Mouse (Mus musculus): ENCODE results near the gene Trpm1. TPM values are rescaled to one million over a fixed set of nuclear protein-coding genes. Genes with fewer than 3 reads are reported as not detected.

The Trpm1 gene
- total and polyA plus RNA-seq, 2 experiments from 2014 or later, result 0.45 TPM; not detected in 1

DNA sequence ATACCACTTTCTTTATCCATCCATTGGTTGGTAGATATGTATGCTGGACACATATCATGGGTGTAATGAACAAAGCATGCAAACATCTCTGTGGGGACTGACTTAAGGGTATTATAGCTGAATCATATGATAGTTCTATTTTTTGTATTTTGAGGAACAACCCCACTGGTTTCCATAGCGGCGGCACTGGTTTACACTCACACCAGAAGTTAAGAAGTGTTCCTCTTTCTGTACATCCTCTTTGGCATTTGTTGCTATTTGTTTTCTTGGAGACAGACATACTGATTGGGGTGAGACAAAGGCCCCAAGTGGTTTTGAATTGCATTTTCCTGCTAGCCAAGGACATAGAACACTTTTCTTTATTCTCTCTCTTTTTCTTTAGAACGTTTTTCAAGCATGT is 125.9 kb downstream of the Trpm1 start:
- Histone ChIP-seq H3K27me3 (ENCODE audit: insufficient read depth, low read length) (no peaks in the 10 kb centered on the region), H3K27ac (ENCODE audit: low read depth, low read length) (no peak overlapping the region), H3K9me3 (ENCODE audit: low read length) (no peaks in the 10 kb centered on the region), H3K4me3 (ENCODE audit: low read depth, low read length) (no peak overlapping the region), H3K36me3 (ENCODE audit: insufficient read depth) (no peaks in the 10 kb centered on the region), H3K4me2 (ENCODE audit: low read depth) (no peak overlapping the region), H3K9ac (no peak overlapping the region), H3K4me1 (ENCODE audit: insufficient read depth) (no peaks in the 10 kb centered on the region)
- no peak for TF ChIP-seq CTCF (IDR thresholded peaks at IDR 0.05; ENCODE audit: low read depth)
- no peak for DNase-seq
- no peak for ATAC-seq
- 87% methylated on average over 3 of the region's 3 CpGs for WGBS

DNA sequence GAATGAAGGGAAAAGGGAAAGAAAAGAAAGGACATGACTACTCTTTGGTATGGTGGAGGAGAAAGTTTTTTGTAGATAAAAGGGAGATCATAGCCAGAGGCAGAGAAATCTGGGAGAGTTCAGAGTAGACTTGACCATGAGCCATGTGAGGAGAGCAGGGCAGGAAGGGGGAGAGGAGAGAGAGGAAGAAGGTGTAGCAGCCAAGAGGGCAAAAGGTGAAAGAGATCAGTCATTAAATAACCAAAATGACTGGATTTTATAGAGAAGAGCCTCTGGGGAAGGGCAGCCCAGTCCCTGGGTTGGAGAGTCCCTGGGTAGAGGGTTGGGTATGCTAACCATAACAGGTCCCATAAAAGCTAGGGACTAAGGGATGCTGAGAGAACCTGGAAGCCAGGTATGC is 132.9 kb downstream of the Trpm1 start:
- peaks cover 7% of the 10 kb centered on the region for H3K4me1 ChIP-seq (ENCODE audit: insufficient read depth)
- no peak overlapping the region for H3K27ac ChIP-seq (ENCODE audit: low read depth, low read length)
- DNase-seq (no peak), ATAC-seq (no peak)
- H3K9me3 ChIP-seq (ENCODE audit: low read length), result no peaks in the 10 kb centered on the region
- peak overlapping the region; percentile 53 for H3K4me2 ChIP-seq (ENCODE audit: low read depth)
- TF ChIP-seq CTCF (IDR thresholded peaks at IDR 0.05; ENCODE audit: low read depth), result no peak
- no peak overlapping the region for H3K4me3 ChIP-seq (ENCODE audit: low read depth, low read length)
- no peak overlapping the region for H3K9ac ChIP-seq
- no peaks in the 10 kb centered on the region for H3K36me3 ChIP-seq (ENCODE audit: insufficient read depth)
- no peaks in the 10 kb centered on the region for H3K27me3 ChIP-seq (ENCODE audit: insufficient read depth, low read length)

DNA sequence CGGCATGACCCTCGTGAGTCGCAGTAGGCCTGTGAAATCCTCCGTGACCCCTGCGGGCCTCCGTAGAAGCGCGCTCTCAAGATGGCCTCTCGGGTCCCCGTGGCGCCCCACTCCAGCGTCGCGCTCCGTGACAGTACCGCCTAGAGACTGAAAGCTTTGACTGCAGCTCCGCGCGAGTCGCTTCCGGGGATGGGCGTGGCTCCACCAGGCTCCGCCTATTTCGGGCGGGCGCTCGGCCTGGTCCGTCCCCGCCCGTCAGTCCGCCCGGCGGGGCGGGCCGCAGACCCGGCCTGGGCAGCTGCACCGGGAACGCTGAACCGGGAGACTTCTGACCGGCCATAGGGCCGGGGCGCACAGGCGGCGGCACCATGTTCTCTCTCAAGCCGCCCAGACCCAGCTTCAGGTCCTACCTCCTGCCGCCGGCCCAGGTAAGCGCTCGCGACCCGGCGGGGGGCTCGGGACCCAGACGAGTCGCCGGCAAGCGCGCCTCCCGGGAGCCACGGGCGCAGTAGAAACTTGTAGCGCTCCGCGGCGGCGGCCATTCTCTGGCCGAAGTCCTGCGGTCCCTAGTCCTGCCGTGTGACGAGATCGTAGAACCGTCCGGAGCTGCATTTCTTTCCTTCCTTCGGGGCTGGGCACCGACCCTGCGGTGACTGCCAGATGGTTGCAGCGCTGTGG is 133.9 kb downstream of the Trpm1 start, which contains the start of gene Mtmr10:
Mtmr10 (plus strand) TSS at position 240 of the 678 bp plus-strand sequence.
- peak; percentile 75 for TF ChIP-seq CTCF (IDR thresholded peaks at IDR 0.05; ENCODE audit: low read depth)

DNA sequence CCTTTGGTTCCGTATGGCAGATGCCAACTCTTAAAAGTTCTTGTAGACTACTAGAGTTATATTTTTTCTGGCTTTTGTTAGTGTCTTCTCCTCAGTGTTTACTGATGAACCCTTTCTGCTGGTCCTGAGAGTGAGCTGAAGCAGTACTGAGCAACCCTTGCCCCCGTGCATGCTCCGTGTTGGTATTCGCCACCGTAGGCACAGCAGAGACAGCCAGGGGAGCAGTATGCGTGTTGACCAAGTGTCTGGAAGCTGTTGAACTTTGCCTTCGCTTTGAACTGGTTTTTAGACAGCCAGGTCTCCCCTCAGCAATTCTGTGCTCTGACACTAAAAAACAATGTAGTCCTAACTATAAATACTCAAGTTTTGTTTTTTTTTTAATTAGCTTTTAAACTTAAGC is 135.8 kb downstream of the Trpm1 start:
- no peak for DNase-seq
- ATAC-seq, result no peak
- Histone ChIP-seq H3K4me3 (ENCODE audit: low read depth, low read length) (no peak overlapping the region), H3K36me3 (ENCODE audit: insufficient read depth) (no peaks in the 10 kb centered on the region), H3K9me3 (ENCODE audit: low read length) (no peaks in the 10 kb centered on the region), H3K4me1 (ENCODE audit: insufficient read depth) (peaks cover 7% of the 10 kb centered on the region), H3K27me3 (ENCODE audit: insufficient read depth, low read length) (no peaks in the 10 kb centered on the region), H3K9ac (no peak overlapping the region), H3K27ac (ENCODE audit: low read depth, low read length) (no peak overlapping the region), H3K4me2 (ENCODE audit: low read depth) (no peak overlapping the region)
- WGBS, result 94% methylated on average over 7 of the region's 7 CpGs
- no peak for TF ChIP-seq CTCF (IDR thresholded peaks at IDR 0.05; ENCODE audit: low read depth)

More for the DNA sequence above, 133.9 kb downstream of the Trpm1 start, which contains the start of gene Mtmr10:
- Histone ChIP-seq H3K9ac (peak within 1 kb of the TSS; percentile 79), H3K27me3 (ENCODE audit: insufficient read depth, low read length) (no peaks in the 10 kb centered on the region), H3K27ac (ENCODE audit: low read depth, low read length) (peak within 1 kb of the TSS; percentile 66), H3K4me3 (ENCODE audit: low read depth, low read length) (peak within 1 kb of the TSS; percentile 85), H3K36me3 (ENCODE audit: insufficient read depth) (no peaks in the 10 kb centered on the region), H3K4me1 (ENCODE audit: insufficient read depth) (peaks cover 7% of the 10 kb centered on the region), H3K9me3 (ENCODE audit: low read length) (no peaks in the 10 kb centered on the region), H3K4me2 (ENCODE audit: low read depth) (peak within 1 kb of the TSS; percentile 72)
- 2% methylated on average over 77 of the region's 77 CpGs for WGBS
- peak; percentile 98 for DNase-seq
- ATAC-seq, result peak; percentile 99

DNA sequence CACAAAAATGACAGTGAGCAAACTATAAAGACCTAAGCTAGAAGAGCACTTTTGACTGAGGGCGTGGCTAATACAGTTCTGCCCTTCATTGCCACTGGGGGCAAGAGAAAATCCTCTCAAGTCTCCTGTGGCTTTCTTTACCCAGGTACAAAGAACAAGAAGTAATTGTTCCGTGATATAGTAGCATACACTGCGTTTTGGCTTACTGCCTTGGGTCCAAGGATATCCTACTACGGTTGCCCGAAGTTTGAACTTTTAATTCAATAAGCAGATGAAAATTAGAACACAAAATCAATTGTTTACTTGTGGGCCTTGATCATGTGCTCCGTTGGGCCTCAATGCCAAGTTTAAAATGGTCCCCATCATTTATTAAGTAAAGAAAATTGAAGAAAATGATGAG is 136.8 kb downstream of the Trpm1 start:
- H3K4me2 ChIP-seq (ENCODE audit: low read depth), result no peak overlapping the region
- TF ChIP-seq CTCF (IDR thresholded peaks at IDR 0.05; ENCODE audit: low read depth), result no peak
- H3K4me1 ChIP-seq (ENCODE audit: insufficient read depth), result peaks cover 7% of the 10 kb centered on the region
- H3K4me3 ChIP-seq (ENCODE audit: low read depth, low read length), result no peak overlapping the region
- DNase-seq (no peak), ATAC-seq (no peak)
- no peaks in the 10 kb centered on the region for H3K27me3 ChIP-seq (ENCODE audit: insufficient read depth, low read length)
- H3K9me3 ChIP-seq (ENCODE audit: low read length), result no peaks in the 10 kb centered on the region
- no peak overlapping the region for H3K9ac ChIP-seq
- 83% methylated on average over 6 of the region's 6 CpGs for WGBS
- H3K27ac ChIP-seq (ENCODE audit: low read depth, low read length), result no peak overlapping the region
- H3K36me3 ChIP-seq (ENCODE audit: insufficient read depth), result no peaks in the 10 kb centered on the region

DNA sequence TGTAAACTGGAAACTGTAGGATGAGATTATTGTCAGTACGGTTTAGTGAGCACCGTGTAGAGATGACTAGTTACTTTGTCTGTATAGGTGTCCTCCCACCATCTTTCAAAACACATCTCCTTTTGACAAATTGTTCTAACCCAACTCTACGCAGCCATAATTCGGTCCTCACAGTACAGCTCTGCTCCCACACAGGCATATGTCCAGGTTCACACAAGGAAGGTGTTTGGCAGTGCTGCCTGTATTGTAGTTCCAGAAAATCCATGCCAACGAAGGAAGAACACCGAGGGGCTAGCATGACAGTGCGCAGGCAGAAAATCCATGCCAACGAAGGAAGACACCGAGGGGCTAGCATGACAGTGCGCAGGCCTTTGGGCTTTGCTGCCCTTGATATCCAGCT is 138.1 kb downstream of the Trpm1 start:
- WGBS, result 90% methylated on average over 10 of the region's 10 CpGs
- no peaks in the 10 kb centered on the region for H3K27me3 ChIP-seq (ENCODE audit: insufficient read depth, low read length)
- no peak overlapping the region for H3K9ac ChIP-seq
- no peak for TF ChIP-seq CTCF (IDR thresholded peaks at IDR 0.05; ENCODE audit: low read depth)
- no peak for DNase-seq
- peaks cover 12% of the 10 kb centered on the region for H3K4me1 ChIP-seq (ENCODE audit: insufficient read depth)
- no peaks in the 10 kb centered on the region for H3K9me3 ChIP-seq (ENCODE audit: low read length)
- no peak overlapping the region for H3K27ac ChIP-seq (ENCODE audit: low read depth, low read length)
- H3K4me2 ChIP-seq (ENCODE audit: low read depth), result no peak overlapping the region
- no peak for ATAC-seq
- no peaks in the 10 kb centered on the region for H3K36me3 ChIP-seq (ENCODE audit: insufficient read depth)
- H3K4me3 ChIP-seq (ENCODE audit: low read depth, low read length), result no peak overlapping the region

GRCm38 (mm10) chr7:64296286-64297010 is 142.8 kb downstream of the Trpm1 start:
- Histone ChIP-seq H3K4me3 (ENCODE audit: low read depth, low read length) (no peak overlapping the region), H3K36me3 (ENCODE audit: insufficient read depth) (no peaks in the 10 kb centered on the region), H3K9ac (no peak overlapping the region), H3K4me1 (ENCODE audit: insufficient read depth) (peaks cover 13% of the 10 kb centered on the region), H3K4me2 (ENCODE audit: low read depth) (no peak overlapping the region), H3K9me3 (ENCODE audit: low read length) (no peaks in the 10 kb centered on the region), H3K27me3 (ENCODE audit: insufficient read depth, low read length) (no peaks in the 10 kb centered on the region), H3K27ac (ENCODE audit: low read depth, low read length) (no peak overlapping the region)
- no peak for DNase-seq
- TF ChIP-seq CTCF (IDR thresholded peaks at IDR 0.05; ENCODE audit: low read depth), result no peak
- 27% methylated on average over 5 of the region's 5 CpGs for WGBS
- peak; percentile 62; the same call in 1 of the 2 replicates for ATAC-seq

Data from forebrain, postnatal 0 days (tissue).